ENCODE assay signal across 11 mouse cellular contexts in the genomic region with DNA sequence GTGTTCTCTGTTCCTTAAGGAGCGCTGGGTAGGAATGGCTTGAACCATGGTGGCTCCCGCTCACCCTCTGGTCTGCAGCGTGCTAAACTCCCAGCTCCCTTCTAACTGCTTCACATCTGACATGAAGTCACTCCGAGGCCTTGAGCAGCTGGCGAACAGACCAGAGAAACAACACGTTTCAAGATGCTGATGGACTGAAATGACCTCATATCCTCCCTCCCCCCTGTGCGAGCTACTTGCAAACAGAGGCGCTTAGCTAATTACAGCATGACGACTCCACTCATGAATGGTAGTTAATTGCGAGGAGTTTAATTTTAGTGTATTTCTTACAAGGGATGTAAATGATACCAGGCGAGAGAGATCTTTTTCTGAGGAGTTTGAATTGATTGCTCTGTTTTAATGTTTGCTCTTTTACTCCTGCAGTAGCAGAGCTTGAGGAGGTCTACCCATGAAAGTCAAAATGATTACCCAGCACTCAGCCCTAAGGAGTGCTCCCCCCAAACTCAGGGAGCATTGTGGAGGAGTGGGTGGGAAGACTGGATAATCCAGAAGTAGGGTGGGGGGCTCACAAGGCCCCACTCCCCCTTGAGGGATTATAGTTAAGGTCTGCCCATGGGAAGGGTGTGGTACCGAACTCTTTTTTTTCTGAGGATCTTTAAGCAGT.
DNase-seq lines count a peak whose midpoint lies in the region; ATAC-seq and TF ChIP-seq lines count a peak whose summit lies in the region.
"Had no signal": no experiment of that assay in that cellular context is flagged by ENCODE, and none has a peak within 500 bp of the region (broad histone marks: within the 10 kb centered on the region; RNA-seq: fewer than 3 reads in every experiment).

No protein-coding gene starts in this region.

- no peak for TF ChIP-seq EP300 in heart, adult 2 months (IDR thresholded peaks at IDR 0.05; ENCODE audit: insufficient read depth, low read depth, low read length)

- no peak overlapping the region for H3K4me3 ChIP-seq in hindbrain, embryonic 16.5 days (ENCODE audit: low read length)
- H3K4me3 ChIP-seq in hindbrain, embryonic 10.5 days = no peak overlapping the region
- H3K4me3 ChIP-seq in heart, adult 2 months = no peak overlapping the region

- no peaks in the 10 kb centered on the region for H3K9me3 ChIP-seq in hindbrain, embryonic 16.5 days (ENCODE audit: control insufficient read depth, low read length)
- no peaks in the 10 kb centered on the region for H3K9me3 ChIP-seq in hindbrain, embryonic 10.5 days

- H3K4me2 ChIP-seq in hindbrain, embryonic 16.5 days (ENCODE audit: low read length) = no peak overlapping the region

- H3K79me2 ChIP-seq in heart, adult 2 months (replicated peaks; ENCODE audit: control insufficient read depth, insufficient read depth, low read length) = no peaks in the 10 kb centered on the region

- ATAC-seq in hindbrain, embryonic 16.5 days = no peak
- ATAC-seq in granulocyte monocyte progenitor cell, adult 5-6 weeks (replicated peaks; ENCODE audit: poor library complexity, severe bottlenecking) = no peak
- ATAC-seq: CD4-positive, CD25-positive, alpha-beta regulatory T cell, adult 4 months had no signal

- H3K4me1 ChIP-seq in hindbrain, embryonic 16.5 days (ENCODE audit: control insufficient read depth, insufficient read depth, low read depth, low read length) = no peaks in the 10 kb centered on the region
- 0 out of 2 replicates have a peak, but pooled peaks cover 4% of the 10 kb centered on the region for H3K4me1 ChIP-seq in hindbrain, embryonic 10.5 days (replicated peaks)
- H3K4me1 ChIP-seq in heart, adult 2 months (ENCODE audit: control insufficient read depth, insufficient read depth, low read length) = peaks cover 1% of the 10 kb centered on the region

- H3K27me3 ChIP-seq in hindbrain, embryonic 16.5 days (replicated peaks; ENCODE audit: control insufficient read depth, insufficient read depth, low read length) = no peaks in the 10 kb centered on the region
- H3K27me3 ChIP-seq in hindbrain, embryonic 10.5 days (ENCODE audit: insufficient read depth, poor library complexity, severe bottlenecking) = no peaks in the 10 kb centered on the region
- H3K27me3 ChIP-seq in heart, adult 2 months (ENCODE audit: control insufficient read depth, insufficient read depth, low read length) = no peaks in the 10 kb centered on the region

- peak overlapping the region; percentile 48; the same call in 1 of the 2 replicates for H3K27ac ChIP-seq in hindbrain, embryonic 16.5 days (ENCODE audit: low read depth, low read length)
- H3K27ac ChIP-seq in hindbrain, embryonic 10.5 days = no peak overlapping the region
- H3K27ac ChIP-seq in heart, adult 2 months = 0 out of 2 replicates have a peak overlapping the region, but pooled peaks have one; percentile 7

- intact Hi-C loops in heart, adult 2 months (cut with DNase I) = no loop called here

- H3K36me3 ChIP-seq in hindbrain, embryonic 16.5 days (ENCODE audit: control insufficient read depth, insufficient read depth, low read length) = peaks cover 15% of the 10 kb centered on the region
- peaks cover 89% of the 10 kb centered on the region for H3K36me3 ChIP-seq in hindbrain, embryonic 10.5 days
- no peaks in the 10 kb centered on the region; the same call in 1 of the 2 replicates for H3K36me3 ChIP-seq in heart, adult 2 months (ENCODE audit: control insufficient read depth, insufficient read depth, low read length)

- TF ChIP-seq CTCF in heart, adult 2 months (IDR thresholded peaks at IDR 0.05) = no peak

- WGBS in hindbrain, embryonic 16.5 days = 59% methylated on average over 12 of the region's 12 CpGs
- WGBS in hindbrain, embryonic 10.5 days = 77% methylated on average over 12 of the region's 12 CpGs
- 50% methylated on average over 12 of the region's 12 CpGs for WGBS in heart, adult 2 months

- no peak for DNase-seq in hindbrain, embryonic 10.5 days (ENCODE audit: low spot score)
- DNase-seq in right cerebral cortex, postnatal 10 days (ENCODE audit: low spot score in 2 of 2) = peak; percentile 59 to 80
- no peak for DNase-seq in right cerebral cortex, postnatal 25 days
- DNase-seq in heart, adult 2 months = peak in 1 of 2 experiments; percentile 43
- peak; percentile 43 for DNase-seq in skeletal muscle tissue, adult 2 months (ENCODE audit: low read depth, low spot score)
- DNase-seq in adrenal gland, postnatal 25 days = no peak
- DNase-seq: kidney, adult 9 months; right cerebral cortex, postnatal 4 days had no signal

- no peak for TF ChIP-seq POLR2A in heart, adult 2 months (IDR thresholded peaks at IDR 0.05; ENCODE audit: insufficient read depth, low read depth, low read length)

- H3K9ac ChIP-seq in hindbrain, embryonic 16.5 days (ENCODE audit: low read depth, low read length) = no peak overlapping the region
- H3K9ac ChIP-seq in heart, adult 2 months (ENCODE audit: low read depth, low read length) = no peak overlapping the region

Comparison
In these comparisons a context has a peak if more than half of its experiments do, and no peak if none do; other contexts are left out.
1. DNase-seq: peak in right cerebral cortex, postnatal 10 days (2 of 2) and skeletal muscle tissue, adult 2 months (single experiment); none in hindbrain, embryonic 10.5 days (single experiment), right cerebral cortex, postnatal 25 days (single experiment) and adrenal gland, postnatal 25 days (single experiment).